Mouse (Mus musculus) G1E (cell line): Measurements from ENCODE around the gene Ipo5. TPM values are rescaled to one million over a fixed set of nuclear protein-coding genes. Genes with fewer than 3 reads are reported as not detected.

Source experiments
- ATAC-seq: 2 replicates; pipeline ENCODE4 v1.8.0; 2016; ENCODE audit warnings: mild to moderate bottlenecking; ENCODE audit not compliant: insufficient number of reproducible peaks, poor library complexity, low FRiP score, severe bottlenecking; ENCODE audit errors: extremely low read depth
- DNase-seq: peaks from one replicate; pipeline ENCODE4 v3.0.0; 2012; ENCODE audit warnings: low spot score
- H3K27me3 ChIP-seq: 2 replicates; pipeline ENCODE4 v1.6.1; 2012; ENCODE audit warnings: mild to moderate bottlenecking, low read length, inconsistent platforms; ENCODE audit not compliant: insufficient read depth
- H3K36me3 ChIP-seq: replicated peaks from 2 replicates; pipeline ENCODE3; 2012; ENCODE audit warnings: mild to moderate bottlenecking, inconsistent platforms
- H3K4me1 ChIP-seq: 2 replicates; pipeline ENCODE4 v1.6.1; 2012; ENCODE audit warnings: low read depth, low read length, inconsistent platforms, mixed read lengths; ENCODE audit not compliant: insufficient read depth
- H3K4me3 ChIP-seq: 2 replicates; pipeline ENCODE4 v1.5.1; 2012; ENCODE audit warnings: low read depth, mild to moderate bottlenecking, inconsistent platforms, low read length, moderate library complexity, mixed read lengths
- H3K9me3 ChIP-seq: replicated peaks from 2 replicates; pipeline ENCODE4 v1.6.1; 2012; ENCODE audit warnings: inconsistent platforms
- CTCF ChIP-seq: IDR thresholded peaks from 2 replicates; pipeline ENCODE4 v1.5.1; 2012; ENCODE audit warnings: low read depth, low read length, inconsistent platforms, mixed read lengths
- GATA1 ChIP-seq: IDR thresholded peaks from 2 replicates; pipeline ENCODE4 v1.6.1; 2012; ENCODE audit warnings: borderline replicate concordance, low read length, inconsistent platforms, mixed read lengths
- GATA2 ChIP-seq: IDR thresholded peaks from 2 replicates; pipeline ENCODE4 v1.6.1; 2012; ENCODE audit warnings: low read depth, low read length, inconsistent platforms, borderline replicate concordance
- POLR2AphosphoS5 ChIP-seq: IDR thresholded peaks from 2 replicates; pipeline ENCODE4 v1.6.1; 2012; ENCODE audit warnings: low read depth, low read length, inconsistent platforms; ENCODE audit not compliant: insufficient replicate concordance
- TAL1 ChIP-seq: conservative IDR thresholded peaks from 2 replicates; pipeline ENCODE4 v1.6.1; 2012; ENCODE audit warnings: low read depth, low read length, inconsistent platforms, mixed read lengths
- polyA plus RNA-seq: library from polyadenylated mRNA; stranded (reverse); fragments of >175 nt; gene quantifications from 2 replicates; pipeline ENCODE4 v1.2.3, GENCODE M21; 2012
- total RNA-seq, 2 experiments: library from RNA; stranded (forward) in 1 of 2; stranded (reverse) in 1 of 2; fragments of 200-1000 nt in 1 of 2; fragments of >200 nt in 1 of 2; fragmentation: Nextera tagmentation in 1 of 2; gene quantifications; 2 replicates each; pipeline ENCODE4 v1.2.3; 2014 to 2017

Gene Ipo5
- total and polyA plus RNA-seq, 3 experiments, result 66.9 to 291 (median 276) TPM

DNA sequence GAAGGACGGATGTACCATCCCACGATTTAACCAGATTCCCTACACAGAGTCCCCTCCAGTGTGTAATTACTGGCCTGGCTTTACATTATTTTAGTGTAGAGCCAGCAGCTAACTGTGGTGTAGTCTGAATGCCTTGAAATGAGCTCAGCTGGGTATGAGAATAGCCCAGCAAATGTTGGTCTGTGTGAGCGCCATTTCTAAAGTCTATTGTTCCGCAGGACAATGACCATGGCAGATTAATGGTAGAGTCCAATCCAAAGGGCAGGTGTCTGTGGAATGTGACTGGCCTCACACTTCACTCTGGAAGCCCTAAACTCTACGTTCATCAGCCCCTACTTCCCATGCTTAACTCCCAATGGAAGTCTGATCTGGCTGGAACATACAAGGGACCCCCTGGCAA lies 40.3 kb upstream of the Ipo5 start:
- TF ChIP-seq TAL1 (no peak), GATA1 (no peak), POLR2AphosphoS5 (no peak), CTCF (no peak), GATA2 (no peak)
- Histone ChIP-seq H3K27me3 (no peaks in the 10 kb centered on the region), H3K4me3 (no peak overlapping the region), H3K9me3 (peaks cover 49% of the 10 kb centered on the region), H3K4me1 (no peaks in the 10 kb centered on the region), H3K36me3 (no peaks in the 10 kb centered on the region)
- no peak for DNase-seq
- no peak for ATAC-seq

DNA sequence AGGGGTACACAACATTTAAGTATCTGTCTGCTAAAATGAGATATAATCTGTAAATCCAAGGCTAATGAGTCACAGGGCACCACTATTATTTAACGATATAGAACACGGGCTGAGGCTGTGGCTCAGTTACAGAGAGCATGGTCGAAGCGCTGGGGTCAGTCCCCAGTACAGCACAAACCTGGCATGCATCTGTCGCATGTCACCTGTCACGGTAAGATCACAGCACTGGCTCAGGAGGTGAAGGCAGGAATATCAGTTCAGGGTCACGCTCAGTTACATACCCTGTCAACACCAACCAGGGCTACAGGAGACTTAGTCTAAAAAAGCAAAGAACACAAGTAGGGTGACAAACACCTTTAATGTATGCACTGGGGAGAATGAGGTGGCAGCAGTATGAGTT lies 36.6 kb upstream of the Ipo5 start:
- no peak for DNase-seq
- no peak overlapping the region for H3K4me3 ChIP-seq
- no peak for ATAC-seq

DNA sequence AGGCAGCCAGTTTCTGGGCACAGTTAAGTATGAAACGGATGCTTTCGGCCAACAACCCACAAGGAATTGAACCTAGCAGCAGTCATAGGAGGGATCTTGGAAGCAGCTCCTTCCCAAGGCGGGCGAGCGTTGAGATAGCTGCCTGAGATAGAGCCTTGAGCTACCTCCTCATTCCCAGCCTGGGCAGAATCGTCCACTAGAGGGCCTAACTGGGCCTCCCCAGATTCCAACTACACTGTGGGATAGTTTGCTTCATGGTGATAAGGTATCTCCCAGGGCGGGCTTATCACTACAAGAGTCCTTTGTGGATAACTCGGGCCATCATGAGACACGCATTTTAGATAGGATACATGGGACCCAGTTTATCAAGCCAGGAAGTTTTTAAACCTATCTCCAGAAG lies 35.9 kb upstream of the Ipo5 start:
- Histone ChIP-seq H3K9me3 (peaks cover 53% of the 10 kb centered on the region), H3K27me3 (no peaks in the 10 kb centered on the region), H3K36me3 (no peaks in the 10 kb centered on the region), H3K4me3 (no peak overlapping the region), H3K4me1 (no peaks in the 10 kb centered on the region)
- TF ChIP-seq GATA2, result no peak
- DNase-seq (no peak), ATAC-seq (no peak)

More for the DNA sequence above, 36.6 kb upstream of the Ipo5 start:
- H3K27me3 ChIP-seq, result no peaks in the 10 kb centered on the region
- no peak for TF ChIP-seq POLR2AphosphoS5
- TF ChIP-seq GATA1, result no peak
- no peaks in the 10 kb centered on the region for H3K36me3 ChIP-seq
- peaks cover 57% of the 10 kb centered on the region for H3K9me3 ChIP-seq
- no peaks in the 10 kb centered on the region for H3K4me1 ChIP-seq

DNA sequence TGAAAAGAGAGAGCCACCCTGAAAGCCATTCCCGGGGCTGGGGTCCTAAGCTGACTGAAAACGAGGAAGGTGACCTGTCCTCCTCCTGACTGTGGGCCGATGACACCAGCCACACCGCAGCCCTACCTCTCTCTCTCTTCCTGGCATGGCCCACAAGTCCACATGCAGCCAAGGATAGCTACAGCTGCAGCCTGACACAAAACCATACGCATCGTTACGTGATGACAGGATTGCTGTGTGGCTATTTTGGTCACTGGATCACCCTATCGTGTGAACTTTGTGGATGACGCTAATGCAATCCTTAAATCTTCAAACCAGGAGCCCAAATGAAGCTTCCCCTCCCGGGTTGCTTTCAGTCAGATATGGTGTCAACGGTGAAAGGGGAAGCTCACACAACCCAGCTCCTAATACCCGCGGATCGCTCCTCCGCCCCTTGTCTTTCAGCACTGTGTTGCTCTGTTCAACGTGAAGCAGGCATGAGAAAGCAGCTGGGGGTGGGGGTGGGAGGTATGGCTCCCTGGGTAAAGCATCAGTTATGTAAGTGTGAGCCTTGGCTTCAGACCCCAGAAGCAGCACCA lies 35.1 kb upstream of the Ipo5 start:
- no peaks in the 10 kb centered on the region for H3K27me3 ChIP-seq
- no peaks in the 10 kb centered on the region for H3K4me1 ChIP-seq
- peaks cover 57% of the 10 kb centered on the region for H3K9me3 ChIP-seq
- H3K36me3 ChIP-seq, result no peaks in the 10 kb centered on the region
- H3K4me3 ChIP-seq, result no peak overlapping the region
- no peak for ATAC-seq
- DNase-seq, result no peak
- no peak for TF ChIP-seq GATA1
- no peak for TF ChIP-seq TAL1
- no peak for TF ChIP-seq GATA2
- no peak for TF ChIP-seq POLR2AphosphoS5
- TF ChIP-seq CTCF, result no peak

DNA sequence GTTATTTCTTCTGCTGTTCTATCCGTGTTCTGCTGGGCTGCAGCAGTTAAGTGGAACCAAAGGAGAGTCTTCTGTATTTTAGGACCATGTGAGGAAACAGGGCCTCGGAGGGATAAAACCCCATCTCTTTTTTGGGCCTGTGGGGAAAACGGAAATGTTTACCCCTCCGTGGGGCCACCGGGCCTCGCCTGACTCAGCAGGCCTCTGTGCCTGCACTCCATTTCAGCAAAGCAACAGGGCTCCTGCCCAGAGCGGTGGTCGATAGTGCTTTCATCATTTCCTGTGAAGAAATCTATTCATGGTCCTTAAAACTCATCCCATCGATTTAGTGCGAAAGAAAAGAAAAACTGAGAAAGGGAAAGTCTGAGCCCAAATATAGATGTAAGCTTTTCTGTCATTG lies 33.9 kb upstream of the Ipo5 start:
- Histone ChIP-seq H3K4me3 (no peak overlapping the region), H3K4me1 (no peaks in the 10 kb centered on the region), H3K36me3 (no peaks in the 10 kb centered on the region), H3K9me3 (peaks cover 62% of the 10 kb centered on the region), H3K27me3 (no peaks in the 10 kb centered on the region)
- no peak for DNase-seq
- ATAC-seq, result no peak
- TF ChIP-seq GATA2 (no peak), GATA1 (no peak), TAL1 (no peak), POLR2AphosphoS5 (no peak), CTCF (no peak)

DNA sequence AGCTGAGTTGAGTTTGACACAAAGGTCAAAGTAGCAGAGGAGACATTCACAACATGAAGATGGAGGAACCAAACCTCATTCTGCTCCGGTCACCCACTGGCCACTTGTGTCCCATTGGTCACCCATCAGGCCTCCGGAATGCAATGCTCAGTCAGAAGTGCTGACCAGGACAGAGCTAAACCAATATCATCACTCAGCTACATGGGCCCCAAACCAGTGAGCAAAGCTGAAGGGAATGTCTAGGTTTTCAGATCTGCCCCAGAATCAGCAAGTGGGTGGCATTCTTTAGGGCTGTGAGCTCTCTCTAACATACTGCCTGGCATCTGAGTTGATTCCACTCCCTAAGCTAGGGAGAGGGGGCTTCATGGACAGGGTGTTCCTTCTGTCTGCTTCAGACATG lies 32.0 kb upstream of the Ipo5 start:
- ATAC-seq (no peak), DNase-seq (no peak)
- Histone ChIP-seq H3K4me1 (no peaks in the 10 kb centered on the region), H3K36me3 (no peaks in the 10 kb centered on the region), H3K9me3 (peaks cover 52% of the 10 kb centered on the region), H3K27me3 (no peaks in the 10 kb centered on the region), H3K4me3 (no peak overlapping the region)
- TF ChIP-seq CTCF, result no peak
- TF ChIP-seq POLR2AphosphoS5, result no peak
- TF ChIP-seq GATA2, result no peak
- no peak for TF ChIP-seq GATA1
- TF ChIP-seq TAL1, result no peak

DNA sequence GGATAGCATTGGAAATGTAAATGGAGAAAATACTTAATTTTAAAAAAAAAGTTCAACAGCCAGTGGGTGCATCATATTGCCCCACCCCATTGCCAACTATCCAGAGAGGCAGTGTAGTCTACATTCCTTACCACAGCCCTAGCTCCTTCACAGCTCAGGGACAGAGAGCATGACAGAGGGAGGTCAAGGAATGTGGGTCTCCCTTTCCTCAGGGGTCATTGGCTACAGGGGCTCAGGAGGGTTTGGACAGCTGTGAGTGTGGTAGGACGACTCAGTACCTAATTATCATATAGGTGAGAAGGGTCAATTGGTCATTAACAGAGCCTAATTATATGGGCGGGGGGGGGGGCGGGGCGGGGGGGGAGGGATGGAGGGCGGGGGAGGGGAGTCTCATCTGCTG lies 30.4 kb upstream of the Ipo5 start:
- H3K9me3 ChIP-seq, result peaks cover 40% of the 10 kb centered on the region
- H3K4me1 ChIP-seq, result no peaks in the 10 kb centered on the region
- no peaks in the 10 kb centered on the region for H3K36me3 ChIP-seq
- ATAC-seq (no peak), DNase-seq (no peak)
- H3K27me3 ChIP-seq, result no peaks in the 10 kb centered on the region
- H3K4me3 ChIP-seq, result no peak overlapping the region
- no peak for TF ChIP-seq GATA1
- no peak for TF ChIP-seq CTCF
- no peak for TF ChIP-seq GATA2
- TF ChIP-seq TAL1, result no peak
- TF ChIP-seq POLR2AphosphoS5, result no peak
